ENCODE assay signal across 9 mouse cellular contexts in the genomic region with DNA sequence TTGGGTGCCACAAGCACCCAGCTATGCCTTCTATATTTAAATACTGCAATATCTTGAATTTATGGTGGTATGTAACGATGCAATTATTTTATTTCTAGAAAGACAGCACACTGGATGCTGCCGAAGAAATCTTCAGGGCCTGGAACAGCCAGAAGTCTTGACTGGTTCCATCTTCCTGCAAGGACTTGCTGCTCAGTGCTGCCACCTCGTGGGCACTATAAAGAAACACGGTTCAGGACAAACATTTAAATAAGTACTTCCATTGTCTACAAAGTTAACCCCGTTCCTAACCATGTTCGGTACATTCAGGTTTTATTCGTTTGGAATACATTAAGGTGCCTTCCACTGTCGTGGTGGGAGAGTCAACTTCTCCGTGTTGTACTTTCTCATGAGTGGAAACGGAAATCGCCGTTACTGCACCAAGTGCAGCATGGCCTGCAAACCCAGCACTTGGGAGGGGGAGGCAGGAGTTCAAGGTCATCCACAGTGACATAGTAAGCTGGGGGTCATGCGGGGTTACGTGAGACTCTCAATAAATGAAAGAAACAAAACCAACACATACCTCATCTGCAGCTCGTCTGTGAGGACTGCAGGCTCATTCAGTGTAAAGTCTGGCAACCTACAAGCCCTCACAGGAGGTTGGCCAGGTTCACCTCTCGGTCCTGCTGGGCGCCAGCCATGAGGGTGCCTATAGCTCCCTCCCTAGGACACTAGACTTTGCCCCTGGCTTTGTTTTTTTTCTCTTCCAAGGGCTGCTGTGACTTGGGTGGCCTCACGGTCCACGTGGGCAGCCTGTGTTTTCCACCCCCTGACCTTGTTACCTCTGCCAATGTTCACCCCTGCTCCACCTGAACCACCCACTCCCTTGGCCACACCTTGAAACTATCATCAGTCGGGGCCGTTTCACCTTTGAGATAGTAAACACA. TPM values are rescaled to one million over a fixed set of nuclear protein-coding genes. Genes with fewer than 3 reads are reported as not detected.
DNase-seq lines count a peak whose midpoint lies in the region; ATAC-seq and TF ChIP-seq lines count a peak whose summit lies in the region.
"Had no signal": no experiment of that assay in that cellular context is flagged by ENCODE, and none has a peak within 500 bp of the region (broad histone marks: within the 10 kb centered on the region; RNA-seq: fewer than 3 reads in every experiment).

No protein-coding gene starts in this region.

- no peak; the same call in 1 of the 2 replicates for ATAC-seq in heart, embryonic 11.5 days (replicated peaks; ENCODE audit: insufficient number of reproducible peaks, low FRiP score, low TSS enrichment)
- ATAC-seq in Patski, result peak; percentile 61
- ATAC-seq in hindbrain, postnatal 0 days, result peak; percentile 48; the same call in 1 of the 2 replicates
- peak; percentile 63 for ATAC-seq in liver, embryonic 13.5 days (ENCODE audit: low read depth)
- ATAC-seq in neural tube, embryonic 11.5 days (ENCODE audit: insufficient read depth, low FRiP score, low TSS enrichment), result peak; percentile 36; the same call in 1 of the 2 replicates

- no peaks in the 10 kb centered on the region for H3K36me3 ChIP-seq in heart, embryonic 11.5 days (ENCODE audit: control insufficient read depth, insufficient read depth, low read length)
- H3K36me3 ChIP-seq in hindbrain, postnatal 0 days (ENCODE audit: insufficient read depth, low read length), result no peaks in the 10 kb centered on the region
- H3K36me3 ChIP-seq in liver, embryonic 13.5 days, result no peaks in the 10 kb centered on the region
- H3K36me3 ChIP-seq in neural tube, embryonic 11.5 days (ENCODE audit: control insufficient read depth, insufficient read depth, low read length), result no peaks in the 10 kb centered on the region

- CTCF ChIA-PET in Patski (lab: Charles Lee), result interaction anchor here (1.2 to 3.9 kb wide), 7 partner anchors 11 to 36 kb away, joined by 4 to 15 read pairs (median 6); no protein-coding TSS in a partner anchor

- in situ Hi-C loops in Patski (cut with MboI; ENCODE audit: low pct_unique_long_range_greater_than_20kb), result no loop called here

- DNase-seq in heart, adult 18-20 months, result peak; percentile 18 to 45
- no peak for DNase-seq in Patski (ENCODE audit: low read depth, low spot score)
- DNase-seq in embryo, embryonic 11 days, result peak; percentile 83
- peak; percentile 82 for DNase-seq in hindbrain, postnatal 0 days (ENCODE audit: low spot score)
- peak; percentile 14 for DNase-seq in liver, embryonic 13.5 days
- DNase-seq in neural tube, embryonic 11.5 days (ENCODE audit: low spot score), result peak; percentile 78
- no peak for DNase-seq in frontal cortex, postnatal 36 days (ENCODE audit: low spot score in 2 of 2)

- H3K4me2 ChIP-seq in heart, embryonic 11.5 days, result no peak overlapping the region
- H3K4me2 ChIP-seq in hindbrain, postnatal 0 days (ENCODE audit: low read depth, low read length), result no peak overlapping the region
- 0 out of 2 replicates have a peak overlapping the region, but pooled peaks have one; percentile 8 for H3K4me2 ChIP-seq in liver, embryonic 13.5 days
- no peak overlapping the region for H3K4me2 ChIP-seq in neural tube, embryonic 11.5 days (ENCODE audit: low read depth)

- POLR2A ChIA-PET in Patski (lab: Charles Lee), result no interaction called here

- H3K9ac ChIP-seq in heart, embryonic 11.5 days (ENCODE audit: low read depth, low read length), result no peak overlapping the region
- H3K9ac ChIP-seq in hindbrain, postnatal 0 days (replicated peaks; ENCODE audit: low read length), result no peak overlapping the region
- H3K9ac ChIP-seq in liver, embryonic 13.5 days, result no peak overlapping the region
- no peak overlapping the region for H3K9ac ChIP-seq in neural tube, embryonic 11.5 days (ENCODE audit: low read length)

- H3K9me3 ChIP-seq in heart, embryonic 11.5 days (replicated peaks; ENCODE audit: control insufficient read depth, low read length), result no peaks in the 10 kb centered on the region
- no peaks in the 10 kb centered on the region for H3K9me3 ChIP-seq in hindbrain, postnatal 0 days (ENCODE audit: low read length)
- H3K9me3 ChIP-seq in liver, embryonic 13.5 days (replicated peaks), result no peaks in the 10 kb centered on the region
- H3K9me3 ChIP-seq in neural tube, embryonic 11.5 days (ENCODE audit: control insufficient read depth, low read length), result no peaks in the 10 kb centered on the region

- peak; percentile 97 for TF ChIP-seq CTCF in Patski (IDR thresholded peaks at IDR 0.05)
- TF ChIP-seq CTCF in hindbrain, postnatal 0 days (IDR thresholded peaks at IDR 0.05; ENCODE audit: low read depth), result peak; percentile 89

- no peak overlapping the region for H3K27ac ChIP-seq in heart, embryonic 11.5 days (ENCODE audit: low read depth, low read length)
- no peak overlapping the region for H3K27ac ChIP-seq in hindbrain, postnatal 0 days
- peak overlapping the region; percentile 34; the same call in 1 of the 2 replicates for H3K27ac ChIP-seq in liver, embryonic 13.5 days
- H3K27ac ChIP-seq in neural tube, embryonic 11.5 days (ENCODE audit: low read depth, low read length), result no peak overlapping the region

- 57% methylated on average over 21 of the region's 21 CpGs for WGBS in heart, embryonic 11.5 days (ENCODE audit: insufficient replicate concordance)
- WGBS in hindbrain, postnatal 0 days, result 64% methylated on average over 21 of the region's 21 CpGs
- WGBS in liver, embryonic 13.5 days (ENCODE audit: insufficient replicate concordance), result 49% methylated on average over 21 of the region's 21 CpGs
- WGBS in neural tube, embryonic 11.5 days, result 64% methylated on average over 21 of the region's 21 CpGs

- H3K27me3 ChIP-seq in heart, embryonic 11.5 days (ENCODE audit: control insufficient read depth, insufficient read depth, low read length), result no peaks in the 10 kb centered on the region
- no peaks in the 10 kb centered on the region for H3K27me3 ChIP-seq in Patski
- no peaks in the 10 kb centered on the region for H3K27me3 ChIP-seq in hindbrain, postnatal 0 days (ENCODE audit: insufficient read depth, low read length)
- H3K27me3 ChIP-seq in liver, embryonic 13.5 days, result no peaks in the 10 kb centered on the region
- no peaks in the 10 kb centered on the region for H3K27me3 ChIP-seq in neural tube, embryonic 11.5 days (ENCODE audit: control insufficient read depth, insufficient read depth, low read length)

- H3K4me1 ChIP-seq in heart, embryonic 11.5 days (ENCODE audit: control insufficient read depth, insufficient read depth, low read length), result no peaks in the 10 kb centered on the region
- no peaks in the 10 kb centered on the region for H3K4me1 ChIP-seq in hindbrain, postnatal 0 days (ENCODE audit: insufficient read depth, low read length)
- peaks cover 3% of the 10 kb centered on the region; the same call in 1 of the 2 replicates for H3K4me1 ChIP-seq in liver, embryonic 13.5 days (replicated peaks)
- H3K4me1 ChIP-seq in neural tube, embryonic 11.5 days (ENCODE audit: control insufficient read depth, insufficient read depth, low read length), result no peaks in the 10 kb centered on the region

- H3K4me3 ChIP-seq in heart, embryonic 11.5 days (ENCODE audit: low read depth, low read length), result no peak overlapping the region
- no peak overlapping the region for H3K4me3 ChIP-seq in hindbrain, postnatal 0 days (ENCODE audit: low read length)
- no peak overlapping the region for H3K4me3 ChIP-seq in liver, embryonic 13.5 days (replicated peaks)
- no peak overlapping the region for H3K4me3 ChIP-seq in neural tube, embryonic 11.5 days (ENCODE audit: low read depth, low read length)
- H3K4me3 ChIP-seq: myocyte had no signal

RNA-seq across cellular contexts. Expression of a gene that starts 20.6 kb away (rescaled TPM):
- total RNA-seq in heart, adult 18-20 months (2021), result 10 to 100 TPM; 23.3 to 23.7 TPM
- 59.2 and 61.4 TPM in 2 replicates for polyA plus RNA-seq in heart, embryonic 11.5 days (2014; fragmentation: Nextera tagmentation; extraction: Ambion mirVana)
- polyA plus RNA-seq in Patski (2021), result 93.7 TPM
- total RNA-seq in hindbrain, postnatal 0 days (2014; rRNA removed), result 31.0 and 33.3 TPM in 2 replicates
- polyA plus RNA-seq in hindbrain, postnatal 0 days (2015; fragmentation: Nextera tagmentation; extraction: Ambion mirVana), result 57.5 and 62.3 TPM in 2 replicates
- 44.7 and 45.6 TPM in 2 replicates for polyA plus RNA-seq in liver, embryonic 13.5 days (2015; fragmentation: Nextera tagmentation; extraction: Ambion mirVana)
- polyA plus RNA-seq in neural tube, embryonic 11.5 days (2014; fragmentation: Nextera tagmentation; extraction: Ambion mirVana), result 97.7 and 98.1 TPM in 2 replicates

RNA-seq across cellular contexts. Expression of a gene that starts 43.4 kb away (rescaled TPM):
- total RNA-seq in heart, adult 18-20 months (2021), result 10 to 100 TPM; 33.4 to 37.8 TPM
- 9.5 and 11.3 TPM in 2 replicates for polyA plus RNA-seq in heart, embryonic 11.5 days (2014; fragmentation: Nextera tagmentation; extraction: Ambion mirVana)
- polyA plus RNA-seq in Patski (2021), result 14.7 TPM
- 2.7 and 8.2 TPM in 2 replicates for total RNA-seq in hindbrain, postnatal 0 days (2014; rRNA removed)
- polyA plus RNA-seq in hindbrain, postnatal 0 days (2015; fragmentation: Nextera tagmentation; extraction: Ambion mirVana), result 8.3 and 9.8 TPM in 2 replicates
- 10.3 and 11.9 TPM in 2 replicates for polyA plus RNA-seq in liver, embryonic 13.5 days (2015; fragmentation: Nextera tagmentation; extraction: Ambion mirVana)
- 14.4 and 16.7 TPM in 2 replicates for polyA plus RNA-seq in neural tube, embryonic 11.5 days (2014; fragmentation: Nextera tagmentation; extraction: Ambion mirVana)

Comparison
In these comparisons a context has a peak if more than half of its experiments do, and no peak if none do; other contexts are left out.
1. DNase-seq: peak in heart, adult 18-20 months (2 of 2), embryo, embryonic 11 days (single experiment), hindbrain, postnatal 0 days (single experiment), liver, embryonic 13.5 days (single experiment) and neural tube, embryonic 11.5 days (single experiment); none in Patski (single experiment) and frontal cortex, postnatal 36 days (0 of 2).